Mouse (Mus musculus) stomach, postnatal 0 days (tissue): ENCODE data around the gene Dlx2. TPM values are rescaled to one million over a fixed set of nuclear protein-coding genes. Genes with fewer than 3 reads are reported as not detected.

Source experiments
- ATAC-seq: fragments of 200-750 bp; cut with Nextera tagmentation; 2 replicates; pipeline ENCODE4 v1.8.0; 2017; ENCODE audit not compliant: low FRiP score, low TSS enrichment
- DNase-seq: peaks from one replicate; pipeline ENCODE4 v3.0.0-alpha.2; 2016; ENCODE audit warnings: low spot score
- H3K27ac ChIP-seq: fragments of 300-500 bp; sonication (generic); replicated peaks from 2 replicates; pipeline ENCODE4 v1.5.1; 2014; ENCODE audit warnings: mild to moderate bottlenecking, control low read depth
- H3K27me3 ChIP-seq: fragments of 300-500 bp; sonication (generic); 2 replicates; pipeline ENCODE4 v1.6.1; 2014; ENCODE audit warnings: low read length; ENCODE audit not compliant: control insufficient read depth, insufficient read depth
- H3K36me3 ChIP-seq: fragments of 300-500 bp; sonication (generic); 2 replicates; pipeline ENCODE4 v1.6.1; 2014; ENCODE audit warnings: low read length, mixed read lengths; ENCODE audit not compliant: control insufficient read depth, insufficient read depth
- H3K4me1 ChIP-seq: fragments of 300-500 bp; sonication (generic); replicated peaks from 2 replicates; pipeline ENCODE4 v1.6.1; 2014; ENCODE audit warnings: antibody characterized with exemption; ENCODE audit not compliant: control insufficient read depth, insufficient read depth
- H3K4me2 ChIP-seq: fragments of 300-500 bp; sonication (generic); replicated peaks from 2 replicates; pipeline ENCODE4 v1.6.1; 2014; ENCODE audit warnings: low read depth, mild to moderate bottlenecking, control low read depth, moderate library complexity
- H3K4me3 ChIP-seq: fragments of 300-500 bp; sonication (generic); 2 replicates; pipeline ENCODE4 v1.5.1; 2014; ENCODE audit warnings: low read depth, low read length, control low read depth
- H3K9ac ChIP-seq: fragments of 300-500 bp; sonication (generic); 2 replicates; pipeline ENCODE4 v1.6.1; 2014; ENCODE audit warnings: mild to moderate bottlenecking, low read length, control low read depth, mixed read lengths
- H3K9me3 ChIP-seq: fragments of 300-500 bp; sonication (generic); 2 replicates; pipeline ENCODE4 v1.6.1; 2016; ENCODE audit warnings: low read length; ENCODE audit not compliant: control insufficient read depth
- CTCF ChIP-seq: IDR thresholded peaks from 2 replicates; pipeline ENCODE4 v1.5.1; 2016; ENCODE audit warnings: antibody characterized with exemption, low read depth, mild to moderate bottlenecking, moderate library complexity
- EP300 ChIP-seq: optimal IDR thresholded peaks from 2 replicates; pipeline ENCODE3; 2016; ENCODE audit warnings: antibody characterized with exemption
- WGBS: fragments of 180-500 bp; shearing (Covaris S2); extraction: QIAGEN DNeasy Blood & Tissue Kit; methylation state at CpG from one replicate; pipeline ENCODE4 v1.1.7; 2014; 5-methylcytosine and 5-hydroxymethylcytosine counted together
- polyA plus RNA-seq: library from polyadenylated mRNA; unstranded; fragments of >200 nt; fragmentation: Nextera tagmentation; extraction: Ambion mirVana; gene quantifications from 2 replicates; pipeline ENCODE4 v1.2.1, GENCODE M21; 2015

Gene Dlx2
- polyA plus RNA-seq, 1 experiment from 2014 or later = 1.3 TPM

DNA sequence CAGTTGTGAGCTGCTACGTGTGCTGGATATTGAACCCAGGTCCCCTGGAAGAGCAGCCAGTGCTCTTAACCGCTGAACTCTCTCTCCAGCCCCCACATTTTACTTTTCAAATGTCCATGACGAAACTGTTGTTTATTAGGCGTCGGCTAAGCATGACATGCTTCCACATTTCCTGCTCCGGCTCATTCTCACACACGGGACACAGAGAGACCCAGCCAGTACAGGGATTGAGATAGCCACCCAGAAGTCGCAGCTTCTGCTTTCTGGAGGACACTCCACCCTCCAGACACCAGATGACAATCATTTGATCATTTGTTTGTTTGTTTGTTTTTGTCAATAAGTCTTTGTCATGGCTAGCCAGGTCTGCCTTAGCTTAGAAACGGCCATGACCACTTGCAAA is 41.7 kb downstream of the Dlx2 start:
- Histone ChIP-seq H3K36me3 (no peaks in the 10 kb centered on the region), H3K9ac (no peak overlapping the region), H3K4me2 (no peak overlapping the region), H3K4me3 (no peak overlapping the region), H3K9me3 (no peaks in the 10 kb centered on the region), H3K27ac (no peak overlapping the region), H3K4me1 (no peaks in the 10 kb centered on the region), H3K27me3 (no peaks in the 10 kb centered on the region)
- WGBS = 50% methylated on average over 9 of the region's 9 CpGs
- no peak for DNase-seq
- no peak for TF ChIP-seq CTCF
- no peak for TF ChIP-seq EP300
- ATAC-seq = no peak

GRCm38 (mm10) chr2:71499276-71500230 is 47.0 kb downstream of the Dlx2 start:
- WGBS = 62% methylated on average over 16 of the region's 16 CpGs
- H3K36me3 ChIP-seq = no peaks in the 10 kb centered on the region
- H3K4me2 ChIP-seq = no peak overlapping the region
- no peak overlapping the region for H3K4me3 ChIP-seq
- H3K4me1 ChIP-seq = no peaks in the 10 kb centered on the region
- TF ChIP-seq CTCF = no peak
- TF ChIP-seq EP300 = no peak
- H3K9ac ChIP-seq = no peak overlapping the region
- H3K27me3 ChIP-seq = no peaks in the 10 kb centered on the region
- H3K9me3 ChIP-seq = no peaks in the 10 kb centered on the region
- DNase-seq (no peak), ATAC-seq (no peak)
- no peak overlapping the region for H3K27ac ChIP-seq

DNA sequence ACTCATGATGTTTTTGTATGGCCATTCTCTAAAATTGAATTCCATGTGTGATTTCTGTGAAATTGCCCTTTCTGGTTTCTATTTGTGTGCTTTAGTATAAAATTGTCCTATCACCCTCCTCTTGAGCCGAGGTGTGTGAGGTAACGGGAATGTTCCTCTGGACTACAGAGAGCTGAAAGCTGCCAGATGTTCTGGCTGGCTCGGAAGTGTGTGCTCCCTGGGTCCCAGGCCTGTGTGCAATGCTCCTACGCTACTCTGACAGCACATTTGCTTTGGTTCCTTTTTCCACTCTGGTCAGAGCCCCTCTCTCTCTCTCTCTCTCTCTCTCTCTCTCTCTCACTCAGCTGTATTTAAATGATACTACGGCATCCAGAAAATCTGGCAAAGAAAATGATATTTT is 49.4 kb downstream of the Dlx2 start:
- Histone ChIP-seq H3K9ac (no peak overlapping the region), H3K4me3 (no peak overlapping the region), H3K27me3 (no peaks in the 10 kb centered on the region), H3K9me3 (no peaks in the 10 kb centered on the region), H3K4me1 (no peaks in the 10 kb centered on the region), H3K4me2 (no peak overlapping the region), H3K36me3 (no peaks in the 10 kb centered on the region), H3K27ac (no peak overlapping the region)
- ATAC-seq (no peak), DNase-seq (no peak)
- 47% methylated on average over 5 of the region's 5 CpGs for WGBS
- TF ChIP-seq CTCF (no peak), EP300 (no peak)

GRCm38 (mm10) chr2:71494971-71495370 is 51.6 kb downstream of the Dlx2 start:
- H3K4me2 ChIP-seq = no peak overlapping the region
- H3K9ac ChIP-seq = no peak overlapping the region
- WGBS = 34% methylated on average over 4 of the region's 4 CpGs
- DNase-seq (no peak), ATAC-seq (no peak)
- H3K36me3 ChIP-seq = no peaks in the 10 kb centered on the region
- H3K4me3 ChIP-seq = no peak overlapping the region
- H3K27me3 ChIP-seq = no peaks in the 10 kb centered on the region
- no peaks in the 10 kb centered on the region for H3K4me1 ChIP-seq
- H3K27ac ChIP-seq = no peak overlapping the region
- no peaks in the 10 kb centered on the region for H3K9me3 ChIP-seq
- TF ChIP-seq EP300 (no peak), CTCF (no peak)

GRCm38 (mm10) chr2:71494503-71494902 is 52.1 kb downstream of the Dlx2 start:
- Histone ChIP-seq H3K4me3 (no peak overlapping the region), H3K36me3 (no peaks in the 10 kb centered on the region), H3K4me2 (no peak overlapping the region), H3K27me3 (no peaks in the 10 kb centered on the region), H3K4me1 (no peaks in the 10 kb centered on the region), H3K27ac (no peak overlapping the region), H3K9ac (no peak overlapping the region), H3K9me3 (no peaks in the 10 kb centered on the region)
- 67% methylated on average over 10 of the region's 10 CpGs for WGBS
- TF ChIP-seq CTCF = no peak
- TF ChIP-seq EP300 = no peak
- no peak for DNase-seq
- ATAC-seq = no peak

Other genes starting within 250 kb of the Dlx2 start
- 28.0 and 31.2 TPM in 2 replicates for gene Slc25a12, start 179.0 kb downstream of the Dlx2 start, polyA plus RNA-seq
- gene Hat1, start 157.8 kb downstream of the Dlx2 start, polyA plus RNA-seq = 49.9 and 50.8 TPM in 2 replicates
- gene Metap1d, start 93.5 kb downstream of the Dlx2 start, polyA plus RNA-seq = 16.2 and 17.0 TPM in 2 replicates
- gene Dlx1, start 18.6 kb downstream of the Dlx2 start, polyA plus RNA-seq = 3.2 and 3.8 TPM in 2 replicates
- 51.5 and 51.9 TPM in 2 replicates for gene Itga6, start 198.9 kb upstream of the Dlx2 start, polyA plus RNA-seq